Mouse (Mus musculus) kidney, embryonic 14.5 days (tissue): ENCODE measurements around the gene Adra1d. TPM values are rescaled to one million over a fixed set of nuclear protein-coding genes. Genes with fewer than 3 reads are reported as not detected.
A peak's percentile ranks its signal among the peaks of the same experiment; 100 is the strongest.

ENCODE experiments used
- ATAC-seq: fragments of 200-750 bp; cut with Nextera tagmentation; 2 replicates; pipeline ENCODE4 v1.8.0; 2017; ENCODE audit warnings: moderate number of reproducible peaks, mild to moderate bottlenecking, moderate TSS enrichment, moderate library complexity; ENCODE audit not compliant: low FRiP score, low TSS enrichment
- H3K27ac ChIP-seq: fragments of 300-500 bp; sonication (generic); 2 replicates; pipeline ENCODE4 v1.5.1; 2014; ENCODE audit warnings: low read depth, mild to moderate bottlenecking, low read length, moderate library complexity, mixed read lengths
- H3K27me3 ChIP-seq: fragments of 300-500 bp; sonication (generic); 2 replicates; pipeline ENCODE4 v1.6.1; 2014; ENCODE audit warnings: mild to moderate bottlenecking, low read length; ENCODE audit not compliant: control insufficient read depth, insufficient read depth
- H3K36me3 ChIP-seq: fragments of 300-500 bp; sonication (generic); 2 replicates; pipeline ENCODE4 v1.6.1; 2014; ENCODE audit warnings: low read length, mixed read lengths; ENCODE audit not compliant: control insufficient read depth, insufficient read depth
- H3K4me1 ChIP-seq: fragments of 300-500 bp; sonication (generic); 2 replicates; pipeline ENCODE4 v1.6.1; 2014; ENCODE audit warnings: low read length, mixed read lengths; ENCODE audit not compliant: control insufficient read depth, insufficient read depth
- H3K4me2 ChIP-seq: fragments of 300-500 bp; sonication (generic); replicated peaks from 2 replicates; pipeline ENCODE4 v1.6.1; 2014; ENCODE audit warnings: low read depth, mild to moderate bottlenecking, low read length
- H3K4me3 ChIP-seq: fragments of 300-500 bp; sonication (generic); 2 replicates; pipeline ENCODE4 v1.5.1; 2014; ENCODE audit warnings: mild to moderate bottlenecking, low read length
- H3K9ac ChIP-seq: fragments of 300-500 bp; sonication (generic); 2 replicates; pipeline ENCODE4 v1.6.1; 2014; ENCODE audit warnings: low read depth, mild to moderate bottlenecking, low read length, moderate library complexity
- H3K9me3 ChIP-seq: fragments of 300-500 bp; sonication (generic); 2 replicates; pipeline ENCODE4 v1.6.1; 2016; ENCODE audit warnings: low read length; ENCODE audit not compliant: control insufficient read depth
- WGBS: fragments of 180-500 bp; shearing (Covaris S2); extraction: QIAGEN DNeasy Blood & Tissue Kit; methylation state at CpG from one replicate; pipeline ENCODE4 v1.1.7; 2014; 5-methylcytosine and 5-hydroxymethylcytosine counted together
- polyA plus RNA-seq: library from polyadenylated mRNA; unstranded; fragments of >200 nt; fragmentation: Nextera tagmentation; extraction: Ambion mirVana; gene quantifications from 2 replicates; pipeline ENCODE4 v1.2.1, GENCODE M21; 2014

The Adra1d gene
- 1.1 and 1.5 TPM in 2 replicates for polyA plus RNA-seq

GRCm38 (mm10) chr2:131561891-131562585 is at the start of gene Adra1d:
Adra1d (minus strand) TSS chr2:131562283.
- peak within 1 kb of the TSS; percentile 78 for H3K4me2 ChIP-seq
- no peak within 1 kb of the TSS for H3K27ac ChIP-seq
- WGBS: under 1% methylated on average over 48 of the region's 82 CpGs
- peak within 1 kb of the TSS; percentile 49 for H3K4me3 ChIP-seq
- no peaks in the 10 kb centered on the region for H3K36me3 ChIP-seq
- peak; percentile 75; the same call in 1 of the 2 replicates for ATAC-seq
- no peaks in the 10 kb centered on the region for H3K9me3 ChIP-seq
- peaks cover 60% of the 10 kb centered on the region for H3K27me3 ChIP-seq
- peak within 1 kb of the TSS; percentile 47 for H3K9ac ChIP-seq
- 0 out of 2 replicates have a peak, but pooled peaks cover 3% of the 10 kb centered on the region for H3K4me1 ChIP-seq

GRCm38 (mm10) chr2:131601881-131602280 is 39.8 kb upstream of the Adra1d start:
- no peak overlapping the region for H3K4me2 ChIP-seq
- H3K27ac ChIP-seq: no peak overlapping the region
- no peak overlapping the region for H3K9ac ChIP-seq
- WGBS: 45% methylated on average over 2 of the region's 2 CpGs
- no peaks in the 10 kb centered on the region for H3K27me3 ChIP-seq
- H3K4me3 ChIP-seq: no peak overlapping the region
- no peaks in the 10 kb centered on the region for H3K4me1 ChIP-seq
- H3K9me3 ChIP-seq: no peaks in the 10 kb centered on the region
- no peak for ATAC-seq
- no peaks in the 10 kb centered on the region for H3K36me3 ChIP-seq

- no peaks in the 10 kb centered on the region for H3K9me3 ChIP-seq
- H3K4me3 ChIP-seq: no peak overlapping the region
- H3K9ac ChIP-seq: no peak overlapping the region
- H3K36me3 ChIP-seq: no peaks in the 10 kb centered on the region
- 90% methylated on average over 6 of the region's 6 CpGs for WGBS
- no peak for ATAC-seq
- no peak overlapping the region for H3K4me2 ChIP-seq
- no peaks in the 10 kb centered on the region for H3K4me1 ChIP-seq
- H3K27me3 ChIP-seq: no peaks in the 10 kb centered on the region
- H3K27ac ChIP-seq: no peak overlapping the region
Observed at GRCm38 (mm10) chr2:131594871-131595270, 32.8 kb upstream of the Adra1d start.

- Histone ChIP-seq H3K27me3 (no peaks in the 10 kb centered on the region), H3K36me3 (no peaks in the 10 kb centered on the region), H3K9ac (no peak overlapping the region), H3K27ac (no peak overlapping the region), H3K4me2 (no peak overlapping the region), H3K4me1 (no peaks in the 10 kb centered on the region), H3K4me3 (no peak overlapping the region), H3K9me3 (no peaks in the 10 kb centered on the region)
- no peak for ATAC-seq
- 73% methylated on average over 2 of the region's 2 CpGs for WGBS
Observed at GRCm38 (mm10) chr2:131587521-131587920, 25.4 kb upstream of the Adra1d start.

- WGBS: 86% methylated on average over 2 of the region's 2 CpGs
- no peak overlapping the region for H3K27ac ChIP-seq
- H3K4me2 ChIP-seq: no peak overlapping the region
- no peaks in the 10 kb centered on the region for H3K4me1 ChIP-seq
- H3K9ac ChIP-seq: no peak overlapping the region
- ATAC-seq: no peak
- H3K9me3 ChIP-seq: no peaks in the 10 kb centered on the region
- H3K27me3 ChIP-seq: no peaks in the 10 kb centered on the region
- H3K4me3 ChIP-seq: no peak overlapping the region
- H3K36me3 ChIP-seq: no peaks in the 10 kb centered on the region
Observed at GRCm38 (mm10) chr2:131581506-131581905, 19.4 kb upstream of the Adra1d start.

- H3K27ac ChIP-seq: no peak overlapping the region
- H3K4me2 ChIP-seq: peak overlapping the region; percentile 78
- H3K9ac ChIP-seq: peak overlapping the region; percentile 47; the same call in 1 of the 2 replicates
- peak overlapping the region; percentile 49 for H3K4me3 ChIP-seq
- H3K9me3 ChIP-seq: no peaks in the 10 kb centered on the region
- H3K4me1 ChIP-seq: 0 out of 2 replicates have a peak, but pooled peaks cover 3% of the 10 kb centered on the region
- peaks cover 58% of the 10 kb centered on the region for H3K27me3 ChIP-seq
- peak; percentile 90 for ATAC-seq
- no peaks in the 10 kb centered on the region for H3K36me3 ChIP-seq
- WGBS: under 1% methylated on average over 26 of the region's 30 CpGs
Observed at GRCm38 (mm10) chr2:131562586-131563122, 571 bp upstream of the Adra1d start.

- peak overlapping the region; percentile 49 for H3K4me3 ChIP-seq
- H3K4me2 ChIP-seq: peak overlapping the region; percentile 78
- 0 out of 2 replicates have a peak, but pooled peaks cover 3% of the 10 kb centered on the region for H3K4me1 ChIP-seq
- H3K9me3 ChIP-seq: no peaks in the 10 kb centered on the region
- peak overlapping the region; percentile 47; the same call in 1 of the 2 replicates for H3K9ac ChIP-seq
- H3K36me3 ChIP-seq: no peaks in the 10 kb centered on the region
- ATAC-seq: peak; percentile 21; the same call in 1 of the 2 replicates
- WGBS: 4% methylated on average over 33 of the region's 33 CpGs
- H3K27ac ChIP-seq: no peak overlapping the region
- peaks cover 65% of the 10 kb centered on the region for H3K27me3 ChIP-seq
Observed at GRCm38 (mm10) chr2:131561344-131561870, 676 bp downstream of the Adra1d start.

- Histone ChIP-seq H3K4me1 (0 out of 2 replicates have a peak, but pooled peaks cover 3% of the 10 kb centered on the region), H3K9ac (no peak overlapping the region), H3K4me3 (peak overlapping the region; percentile 49), H3K4me2 (0 out of 2 replicates have a peak overlapping the region, but pooled peaks have one; percentile 0), H3K27me3 (peaks cover 65% of the 10 kb centered on the region), H3K9me3 (no peaks in the 10 kb centered on the region), H3K27ac (no peak overlapping the region), H3K36me3 (no peaks in the 10 kb centered on the region)
- ATAC-seq: no peak
- WGBS: 44% methylated on average over 2 of the region's 2 CpGs
Observed at GRCm38 (mm10) chr2:131560205-131560919, 1.7 kb downstream of the Adra1d start.
